Mouse (Mus musculus) lung, postnatal 0 days (tissue): ENCODE measurements around the gene Sdha. TPM values are rescaled to one million over a fixed set of nuclear protein-coding genes. Genes with fewer than 3 reads are reported as not detected.

Source experiments
- ATAC-seq: fragments of 200-750 bp; cut with Nextera tagmentation; 2 replicates; pipeline ENCODE4 v1.8.0; 2017; ENCODE audit warnings: moderate library complexity
- DNase-seq: peaks from one replicate; pipeline ENCODE4 v3.0.0-alpha.2; 2016; ENCODE audit warnings: low spot score
- H3K27ac ChIP-seq: fragments of 300-500 bp; sonication (generic); 2 replicates; pipeline ENCODE4 v1.5.1; 2014; ENCODE audit warnings: antibody characterized with exemption, mild to moderate bottlenecking, low read length, mixed read lengths
- H3K27me3 ChIP-seq: fragments of 300-500 bp; sonication (generic); replicated peaks from 2 replicates; pipeline ENCODE4 v1.6.1; 2014; ENCODE audit warnings: low read length, mixed read lengths; ENCODE audit not compliant: insufficient read depth
- H3K36me3 ChIP-seq: fragments of 300-500 bp; sonication (generic); 2 replicates; pipeline ENCODE4 v1.6.1; 2014; ENCODE audit warnings: low read length, mixed read lengths; ENCODE audit not compliant: insufficient read depth
- H3K4me1 ChIP-seq: fragments of 300-500 bp; sonication (generic); 2 replicates; pipeline ENCODE4 v1.6.1; 2014; ENCODE audit warnings: antibody characterized with exemption, low read depth, low read length, mixed read lengths; ENCODE audit not compliant: insufficient read depth
- H3K4me2 ChIP-seq: fragments of 300-500 bp; sonication (generic); replicated peaks from 2 replicates; pipeline ENCODE4 v1.6.1; 2014; ENCODE audit warnings: low read depth, mild to moderate bottlenecking, low read length, moderate library complexity, mixed read lengths
- H3K4me3 ChIP-seq: fragments of 300-500 bp; sonication (generic); 2 replicates; pipeline ENCODE4 v1.5.1; 2014; ENCODE audit warnings: low read depth, low read length
- H3K9ac ChIP-seq: fragments of 300-500 bp; sonication (generic); replicated peaks from 2 replicates; pipeline ENCODE4 v1.6.1; 2014; ENCODE audit warnings: low read depth, mild to moderate bottlenecking
- H3K9me3 ChIP-seq: fragments of 300-500 bp; sonication (generic); 2 replicates; pipeline ENCODE4 v1.6.1; 2016; ENCODE audit warnings: low read length, mixed read lengths
- CTCF ChIP-seq: IDR thresholded peaks from 2 replicates; pipeline ENCODE4 v1.5.1; 2016; ENCODE audit warnings: antibody characterized with exemption, mild to moderate bottlenecking
- EP300 ChIP-seq: IDR thresholded peaks from 2 replicates; pipeline ENCODE4 v1.6.1; 2016; ENCODE audit warnings: antibody characterized with exemption, mild to moderate bottlenecking, control low read depth
- WGBS: fragments of 180-500 bp; shearing (Covaris S2); extraction: QIAGEN DNeasy Blood & Tissue Kit; methylation state at CpG from one replicate; pipeline ENCODE4 v1.1.7; 2014; 5-methylcytosine and 5-hydroxymethylcytosine counted together
- polyA plus RNA-seq: library from polyadenylated mRNA; unstranded; fragments of >200 nt; fragmentation: Nextera tagmentation; extraction: Ambion mirVana; gene quantifications from 2 replicates; pipeline ENCODE4 v1.2.1, GENCODE M21; 2015

The Sdha gene
- polyA plus RNA-seq, 1 experiment from 2014 or later = 141 TPM

DNA sequence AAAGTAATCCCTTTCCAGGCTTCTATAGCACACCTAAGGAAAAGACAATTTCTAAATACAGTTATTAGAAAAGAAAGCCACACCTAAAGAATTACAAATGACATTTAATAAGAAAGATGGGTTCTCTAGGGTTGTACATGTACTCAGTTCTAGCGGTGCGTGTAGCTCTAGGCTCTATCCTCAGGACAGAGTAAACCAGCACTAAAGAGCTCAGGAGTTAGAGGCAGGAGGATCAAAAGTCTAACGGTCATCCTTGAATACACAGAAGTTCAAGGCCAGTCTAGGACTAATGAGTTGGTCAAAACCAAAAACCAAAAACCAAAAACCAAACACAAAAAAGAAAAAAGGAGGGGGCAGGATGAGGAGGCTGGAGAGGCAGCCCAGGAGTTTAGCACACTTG, 35.5 kb downstream of the Sdha start:
- WGBS = 95% methylated on average over 3 of the region's 3 CpGs
- DNase-seq (no peak), ATAC-seq (no peak)
- Histone ChIP-seq H3K4me3 (no peak overlapping the region), H3K4me1 (peaks cover 4% of the 10 kb centered on the region; the same call in 1 of the 2 replicates), H3K9ac (no peak overlapping the region), H3K36me3 (peaks cover 9% of the 10 kb centered on the region; the same call in 1 of the 2 replicates), H3K27ac (no peak overlapping the region), H3K4me2 (no peak overlapping the region), H3K9me3 (no peaks in the 10 kb centered on the region), H3K27me3 (no peaks in the 10 kb centered on the region)
- TF ChIP-seq CTCF = no peak
- TF ChIP-seq EP300 = no peak

DNA sequence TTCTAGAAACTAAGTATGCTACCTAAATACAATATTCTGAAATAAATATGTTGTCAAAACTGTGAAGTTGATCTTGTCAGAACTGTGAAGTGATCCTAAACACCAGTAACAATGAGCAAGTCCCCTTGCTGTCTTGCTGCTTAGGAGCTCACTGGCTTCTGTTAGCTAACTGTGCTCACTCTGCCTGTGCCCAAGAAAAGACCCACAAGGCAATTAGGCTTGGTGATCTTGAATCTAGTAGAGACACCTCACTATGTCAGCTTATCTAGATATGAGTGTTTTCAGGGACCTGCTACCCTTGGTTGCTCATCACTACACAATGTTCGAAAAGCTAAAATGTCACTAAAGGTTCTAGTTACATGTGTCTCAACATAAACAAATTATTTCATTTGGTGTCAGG, 44.3 kb downstream of the Sdha start:
- no peak overlapping the region for H3K4me2 ChIP-seq
- no peak for ATAC-seq
- H3K4me1 ChIP-seq = no peaks in the 10 kb centered on the region
- H3K4me3 ChIP-seq = no peak overlapping the region
- H3K9ac ChIP-seq = no peak overlapping the region
- 90% methylated on average over 1 of the region's 1 CpGs for WGBS
- no peaks in the 10 kb centered on the region for H3K9me3 ChIP-seq
- DNase-seq = no peak
- H3K27ac ChIP-seq = no peak overlapping the region
- H3K27me3 ChIP-seq = no peaks in the 10 kb centered on the region
- H3K36me3 ChIP-seq = peaks cover 45% of the 10 kb centered on the region
- TF ChIP-seq EP300 (no peak), CTCF (no peak)

DNA sequence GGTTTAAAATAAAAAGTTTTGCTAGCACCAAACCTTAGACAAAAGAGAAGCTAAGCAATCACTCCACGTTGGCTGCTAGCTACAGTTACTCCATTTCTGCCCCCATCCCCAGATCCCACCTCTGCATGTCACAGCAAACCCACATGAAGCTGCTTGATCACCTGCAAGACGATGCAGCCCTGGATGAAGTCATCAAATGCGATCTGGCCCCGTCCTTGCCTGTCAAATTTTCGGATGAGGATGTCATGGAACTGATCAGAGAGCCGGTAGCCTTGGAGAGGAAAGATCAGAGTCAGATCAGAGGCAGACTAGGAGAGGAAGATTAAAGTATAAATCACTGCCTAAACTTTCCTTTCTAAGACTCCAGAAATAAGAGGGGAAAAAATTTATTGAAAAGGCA, 44.7 kb downstream of the Sdha start:
- no peaks in the 10 kb centered on the region for H3K9me3 ChIP-seq
- H3K4me1 ChIP-seq = no peaks in the 10 kb centered on the region
- TF ChIP-seq EP300 (no peak), CTCF (no peak)
- H3K27ac ChIP-seq = no peak overlapping the region
- DNase-seq = no peak
- ATAC-seq = no peak
- no peak overlapping the region for H3K4me2 ChIP-seq
- H3K9ac ChIP-seq = no peak overlapping the region
- no peaks in the 10 kb centered on the region for H3K27me3 ChIP-seq
- WGBS = 88% methylated on average over 6 of the region's 6 CpGs
- H3K36me3 ChIP-seq = peaks cover 41% of the 10 kb centered on the region
- H3K4me3 ChIP-seq = no peak overlapping the region

DNA sequence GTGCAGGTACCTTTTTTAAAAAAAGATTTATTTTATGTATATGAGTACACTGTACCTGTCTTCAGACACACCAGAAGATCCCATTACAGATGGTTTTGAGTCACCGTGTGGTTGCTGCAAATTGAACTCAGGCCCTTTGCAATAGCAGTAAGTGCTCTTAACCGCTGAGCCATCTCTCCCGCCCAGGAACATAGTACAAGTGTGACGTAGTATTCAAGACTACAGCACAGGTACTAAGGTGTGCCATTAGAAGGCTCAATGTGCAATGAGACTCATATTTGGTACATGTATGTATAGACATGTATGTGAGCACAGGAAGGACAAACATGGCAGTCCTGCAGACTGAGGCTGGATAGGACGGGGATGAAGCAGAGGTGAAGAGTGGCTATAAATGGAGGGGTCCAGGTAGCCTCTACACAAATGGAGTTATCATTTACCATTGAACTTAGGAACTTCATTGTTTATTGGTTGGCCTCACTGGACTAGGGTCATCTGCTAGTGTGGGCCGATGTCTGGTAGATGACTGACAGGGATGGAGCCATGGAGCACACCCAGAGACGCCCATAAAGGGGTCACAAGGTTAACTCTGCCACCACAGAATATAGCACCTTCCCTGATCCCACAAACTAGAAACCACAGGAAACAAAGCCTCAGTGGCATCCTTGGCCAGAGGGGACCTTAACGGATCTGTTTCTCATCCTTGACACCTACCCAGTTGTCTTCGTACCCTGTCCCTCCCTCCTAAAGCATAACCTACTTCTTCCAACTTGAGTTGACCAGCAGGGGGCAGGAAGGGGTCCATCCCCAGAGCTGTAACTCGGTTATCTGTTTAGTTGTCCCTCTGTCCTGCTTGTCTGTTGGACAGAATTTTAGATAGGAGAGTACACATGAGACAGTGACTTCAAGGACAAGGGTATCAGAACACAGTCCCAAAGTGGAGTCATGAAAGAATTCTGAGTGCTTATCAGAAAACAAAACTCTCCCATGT, 47.7 kb downstream of the Sdha start:
- WGBS = 76% methylated on average over 10 of the region's 10 CpGs
- no peak overlapping the region for H3K4me3 ChIP-seq
- no peaks in the 10 kb centered on the region for H3K4me1 ChIP-seq
- no peak overlapping the region; the same call in 1 of the 2 replicates for H3K27ac ChIP-seq
- no peaks in the 10 kb centered on the region for H3K27me3 ChIP-seq
- H3K9ac ChIP-seq = no peak overlapping the region
- DNase-seq (peak; percentile 21), ATAC-seq (peak; percentile 75)
- H3K4me2 ChIP-seq = no peak overlapping the region
- H3K36me3 ChIP-seq = peaks cover 29% of the 10 kb centered on the region
- no peaks in the 10 kb centered on the region for H3K9me3 ChIP-seq
- TF ChIP-seq EP300 = no peak; the same call in 1 of the 2 replicates
- peak; percentile 51 for TF ChIP-seq CTCF

DNA sequence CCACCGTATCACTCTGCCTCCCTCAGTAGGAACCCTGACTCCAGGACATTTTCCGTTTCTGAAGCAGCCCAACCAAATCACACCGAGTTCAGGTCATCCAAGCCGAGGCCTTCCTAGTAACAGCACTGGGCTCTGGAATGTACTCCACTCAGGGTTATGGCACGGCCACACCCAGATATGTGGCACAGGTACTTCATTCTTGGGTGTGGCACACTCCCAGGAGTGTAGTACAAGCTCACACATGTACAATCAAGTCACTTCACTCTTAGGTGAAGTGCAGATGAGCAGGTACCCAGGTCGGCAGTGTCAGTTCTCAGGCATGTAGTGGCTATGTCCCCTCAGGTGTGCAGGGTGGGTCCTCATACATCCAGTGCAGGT, 48.5 kb downstream of the Sdha start:
- H3K36me3 ChIP-seq = peaks cover 27% of the 10 kb centered on the region
- no peak overlapping the region for H3K4me3 ChIP-seq
- H3K9ac ChIP-seq = no peak overlapping the region
- no peaks in the 10 kb centered on the region for H3K27me3 ChIP-seq
- H3K4me2 ChIP-seq = no peak overlapping the region
- DNase-seq (peak; percentile 67), ATAC-seq (peak; percentile 96)
- 55% methylated on average over 6 of the region's 6 CpGs for WGBS
- TF ChIP-seq CTCF (no peak), EP300 (peak; percentile 79)
- no peaks in the 10 kb centered on the region for H3K9me3 ChIP-seq
- peak overlapping the region; percentile 60; the same call in 1 of the 2 replicates for H3K27ac ChIP-seq
- no peaks in the 10 kb centered on the region for H3K4me1 ChIP-seq

DNA sequence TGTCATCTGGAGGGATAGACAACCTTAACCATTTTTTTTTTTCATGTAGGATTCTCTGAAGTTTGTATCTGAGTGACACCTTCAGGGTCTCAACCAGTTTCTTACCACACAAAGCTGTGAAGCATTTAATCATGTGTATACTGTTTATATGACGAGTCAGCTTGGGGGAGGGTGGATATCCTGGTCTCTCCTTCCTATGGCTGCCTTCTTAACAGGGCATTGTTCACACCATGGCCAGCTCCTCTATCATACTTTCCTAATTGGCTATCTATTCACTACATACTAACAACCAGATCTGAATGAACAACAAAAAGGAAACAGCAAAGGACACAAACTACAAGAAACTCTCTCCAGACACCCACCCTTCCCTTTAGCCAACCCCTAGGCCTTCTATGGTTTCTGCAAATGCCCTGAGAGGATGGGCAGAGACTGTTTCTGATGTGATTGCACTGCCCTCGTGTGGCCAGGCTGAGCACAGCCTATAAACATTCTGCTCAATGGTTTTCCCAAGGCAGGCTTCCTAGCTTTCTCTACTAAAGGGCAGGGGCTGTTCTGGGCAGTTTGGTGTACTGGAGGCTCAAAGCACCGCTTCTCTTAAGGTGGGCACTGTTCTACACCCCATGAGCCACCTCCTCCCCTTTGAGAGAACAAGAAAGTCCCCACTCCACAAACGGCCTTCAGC, 49.0 kb downstream of the Sdha start:
- Histone ChIP-seq H3K9ac (no peak overlapping the region), H3K27me3 (no peaks in the 10 kb centered on the region), H3K4me1 (no peaks in the 10 kb centered on the region), H3K36me3 (peaks cover 22% of the 10 kb centered on the region), H3K4me2 (no peak overlapping the region), H3K27ac (peak overlapping the region; percentile 60; the same call in 1 of the 2 replicates), H3K4me3 (no peak overlapping the region), H3K9me3 (no peaks in the 10 kb centered on the region)
- ATAC-seq (peak; percentile 78), DNase-seq (peak; percentile 83)
- TF ChIP-seq CTCF (peak; percentile 95), EP300 (no peak)
- 28% methylated on average over 4 of the region's 4 CpGs for WGBS
